Mouse (Mus musculus) MEL (cell line): Measurements from ENCODE around the gene Rnf111. TPM values are rescaled to one million over a fixed set of nuclear protein-coding genes. Genes with fewer than 3 reads are reported as not detected.

Source experiments
- DNase-seq: peaks from one replicate; pipeline ENCODE4 v3.0.0; 2011; ENCODE audit warnings: low read depth, low spot score
- H3K27ac ChIP-seq: 2 replicates; pipeline ENCODE4 v1.5.1; 2012; ENCODE audit warnings: low read depth, mild to moderate bottlenecking, control low read depth, low read length, moderate library complexity; ENCODE audit not compliant: control insufficient read depth
- H3K27me3 ChIP-seq, 2 experiments: fragments of 150-350 bp in 1 of 2; sonication (generic) in 1 of 2; 2 replicates each; pipeline ENCODE4 v1.6.1; 2012; ENCODE audit warnings: low read length in 2 of 2, mild to moderate bottlenecking in 2 of 2, improper control_type of control experiment in 1 of 2, moderate library complexity in 1 of 2; ENCODE audit not compliant: insufficient read depth in 2 of 2, control insufficient read depth in 1 of 2
- H3K36me3 ChIP-seq, 2 experiments: 2 replicates each; pipeline ENCODE4 v1.6.1; 2012 to 2014; ENCODE audit warnings: low read length in 2 of 2, improper control_type of control experiment in 1 of 2, inconsistent platforms in 1 of 2, mild to moderate bottlenecking in 1 of 2; ENCODE audit not compliant: insufficient read depth in 2 of 2, control insufficient read depth in 1 of 2
- H3K4me1 ChIP-seq, 2 experiments: fragments of 150-350 bp in 1 of 2; sonication (generic) in 1 of 2; 2 replicates each; pipeline ENCODE4 v1.6.1; 2012; ENCODE audit warnings: low read length in 2 of 2, improper control_type of control experiment in 1 of 2, mild to moderate bottlenecking in 1 of 2; ENCODE audit not compliant: insufficient read depth in 2 of 2, control insufficient read depth in 1 of 2
- H3K4me3 ChIP-seq, 2 experiments: fragments of 150-350 bp in 1 of 2; sonication (generic) in 1 of 2; 2 replicates each; pipeline ENCODE4 v1.5.1; 2012; ENCODE audit warnings: low read depth in 2 of 2, low read length in 2 of 2, mild to moderate bottlenecking in 2 of 2, moderate library complexity in 2 of 2, control low read depth in 1 of 2, improper control_type of control experiment in 1 of 2; ENCODE audit not compliant: control insufficient read depth in 1 of 2, insufficient read depth in 1 of 2
- H3K79me2 ChIP-seq: 2 replicates; pipeline ENCODE4 v1.6.1; 2012; ENCODE audit warnings: mild to moderate bottlenecking, low read length, moderate library complexity; ENCODE audit not compliant: control insufficient read depth, poor library complexity, insufficient read depth
- H3K9ac ChIP-seq: 2 replicates; pipeline ENCODE4 v1.6.1; 2012; ENCODE audit warnings: low read depth, mild to moderate bottlenecking, control low read depth, low read length, moderate library complexity; ENCODE audit not compliant: control insufficient read depth, poor library complexity, severe bottlenecking
- H3K9me3 ChIP-seq: fragments of 150-350 bp; sonication (generic); replicated peaks from 2 replicates; pipeline ENCODE4 v1.6.1; 2012; ENCODE audit warnings: mild to moderate bottlenecking, low read length, improper control_type of control experiment, moderate library complexity; ENCODE audit not compliant: insufficient read depth
- CHD1 ChIP-seq: IDR thresholded peaks from 2 replicates; pipeline ENCODE4 v1.6.1; 2012; ENCODE audit warnings: low read depth, mild to moderate bottlenecking, inconsistent platforms, low read length, improper control_type of control experiment
- ELF1 ChIP-seq: IDR thresholded peaks from 2 replicates; pipeline ENCODE4 v1.6.1; 2014; ENCODE audit warnings: low read depth, mild to moderate bottlenecking, inconsistent platforms, low read length, improper control_type of control experiment, moderate library complexity
- EP300 ChIP-seq, 2 experiments: IDR thresholded peaks; 2 replicates each; pipeline ENCODE4 v1.6.1; 2011; ENCODE audit warnings: improper control_type of control experiment in 2 of 2, low read length in 2 of 2, low read depth in 1 of 2, mild to moderate bottlenecking in 1 of 2
- GATA1 ChIP-seq: IDR thresholded peaks from 2 replicates; pipeline ENCODE4 v1.6.1; 2011; ENCODE audit warnings: low read depth, low read length, improper control_type of control experiment
- HCFC1 ChIP-seq: IDR thresholded peaks from 2 replicates; pipeline ENCODE4 v1.6.1; 2012; ENCODE audit warnings: low read depth, mild to moderate bottlenecking, inconsistent platforms, low read length, improper control_type of control experiment, moderate library complexity
- MAX ChIP-seq: IDR thresholded peaks from 2 replicates; pipeline ENCODE4 v1.6.1; 2011; ENCODE audit warnings: low read length, improper control_type of control experiment
- MXI1 ChIP-seq: IDR thresholded peaks from 2 replicates; pipeline ENCODE4 v1.6.1; 2011; ENCODE audit warnings: mild to moderate bottlenecking, low read depth, low read length, improper control_type of control experiment
- MYC ChIP-seq: IDR thresholded peaks from 2 replicates; pipeline ENCODE4 v1.6.1; 2011; ENCODE audit warnings: low read depth, mild to moderate bottlenecking, low read length, improper control_type of control experiment, moderate library complexity
- NELFE ChIP-seq: IDR thresholded peaks from 2 replicates; pipeline ENCODE4 v1.6.1; 2011; ENCODE audit warnings: low read depth, low read length, improper control_type of control experiment
- SIN3A ChIP-seq: IDR thresholded peaks from 2 replicates; pipeline ENCODE4 v1.6.1; 2012; ENCODE audit warnings: low read length, improper control_type of control experiment, inconsistent platforms
- TBP ChIP-seq: IDR thresholded peaks from 2 replicates; pipeline ENCODE4 v1.8.0; 2011; ENCODE audit warnings: low read depth, low read length, improper control_type of control experiment
- UBTF ChIP-seq: IDR thresholded peaks from 2 replicates; pipeline ENCODE4 v1.6.1; 2012; ENCODE audit warnings: low read depth, mild to moderate bottlenecking, inconsistent platforms, low read length, improper control_type of control experiment, moderate library complexity, borderline replicate concordance; ENCODE audit not compliant: insufficient read depth
- ZC3H11A ChIP-seq: IDR thresholded peaks from 2 replicates; pipeline ENCODE4 v1.6.1; 2012; ENCODE audit warnings: low read depth, mild to moderate bottlenecking, inconsistent platforms, low read length, improper control_type of control experiment
- ZKSCAN1 ChIP-seq: IDR thresholded peaks from 2 replicates; pipeline ENCODE4 v1.6.1; 2012; ENCODE audit warnings: low read depth, mild to moderate bottlenecking, inconsistent platforms, low read length, improper control_type of control experiment, moderate library complexity
- polyA plus RNA-seq, 2 experiments: library from polyadenylated mRNA; stranded (reverse) in 1 of 2; unstranded in 1 of 2; fragments of >175 nt in 1 of 2; fragments of >200 nt in 1 of 2; gene quantifications; 2 replicates each; pipeline versions ENCODE4 v1.2.1 to v1.2.4; 2012; ENCODE audit warnings: low replicate concordance in 2 of 2, low read depth in 1 of 2; ENCODE audit not compliant: insufficient read length in 2 of 2, insufficient read depth in 1 of 2, missing spikeins in 1 of 2
- total RNA-seq: library from RNA; depleted of rRNA; stranded (reverse); fragments of 300-350 nt; gene quantifications from 2 replicates; pipeline ENCODE4 v1.2.3, GENCODE M21; 2012

Gene Rnf111
- total and polyA plus RNA-seq, 3 experiments = 25.2 to 88.2 (median 46.0) TPM

DNA sequence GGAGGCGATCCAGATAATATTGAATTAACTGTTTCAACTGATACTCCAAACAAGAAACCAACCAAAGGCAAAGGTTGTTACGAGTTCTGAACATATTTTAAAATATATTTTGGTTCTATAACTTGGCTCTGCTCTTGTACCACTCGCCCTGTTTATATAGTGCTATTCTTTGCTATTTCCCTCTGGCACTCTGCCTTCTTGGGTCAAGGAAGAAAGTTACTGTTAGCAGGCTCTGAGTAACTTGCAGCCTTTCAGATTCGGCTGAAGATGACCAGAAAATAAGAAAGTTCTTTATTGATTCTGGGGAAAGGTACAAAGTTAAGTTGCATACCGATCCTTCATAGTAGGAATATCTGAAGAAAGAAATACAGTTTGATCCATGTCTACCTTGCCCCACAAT lies 40.5 kb upstream of the Rnf111 start:
- Histone ChIP-seq H3K9me3 (no peaks in the 10 kb centered on the region), H3K27me3 (no peaks in the 10 kb centered on the region)

DNA sequence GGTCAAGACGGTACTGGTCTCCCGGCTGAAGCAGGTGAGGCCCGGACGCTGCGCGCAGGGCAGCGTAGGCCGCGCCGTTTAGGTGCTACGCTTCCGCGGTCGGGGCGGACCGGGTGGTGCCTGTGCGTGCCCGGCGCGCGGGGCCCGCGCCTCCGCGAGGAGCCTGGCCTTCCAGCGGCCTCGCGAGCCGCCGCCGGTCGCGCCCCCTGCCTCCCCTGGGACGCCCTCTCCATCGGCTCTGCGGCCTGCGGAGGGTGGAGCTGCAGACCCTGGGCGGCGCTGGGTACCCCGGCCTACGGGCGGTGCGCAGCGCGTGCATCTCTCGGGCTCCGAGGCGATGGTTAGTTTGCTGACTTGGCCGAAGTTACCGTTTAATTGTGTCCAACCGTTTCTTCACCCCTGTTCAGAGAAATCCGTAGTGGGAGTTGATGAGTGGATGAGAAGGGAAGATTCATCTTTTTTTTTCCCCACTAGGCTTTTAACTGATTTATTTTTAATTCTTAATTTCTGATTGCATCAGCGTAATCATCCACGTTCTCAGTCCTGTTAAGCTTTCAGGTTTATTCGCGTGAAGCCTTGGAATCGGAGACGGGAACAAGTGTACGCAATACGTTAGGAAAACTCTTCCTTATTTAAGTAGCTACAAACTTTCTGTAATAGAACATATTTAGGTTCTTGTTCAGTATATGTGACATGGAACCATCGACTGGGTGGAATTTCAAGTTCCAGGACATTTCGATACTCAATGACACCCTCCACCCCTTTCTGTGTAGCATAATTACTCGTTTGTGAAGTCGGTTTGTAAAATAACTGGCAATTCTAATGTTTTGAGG lies 39.7 kb upstream of the Rnf111 start:
- Histone ChIP-seq H3K4me3 (peak overlapping the region; percentile 88 to 89), H3K27me3 (no peaks in the 10 kb centered on the region), H3K79me2 (peaks cover 42% of the 10 kb centered on the region), H3K4me1 (peaks cover 7 to 11% of the 10 kb centered on the region in 2 experiments), H3K9ac (peak overlapping the region; percentile 99), H3K9me3 (no peaks in the 10 kb centered on the region), H3K27ac (peak overlapping the region; percentile 92), H3K36me3 (peaks cover 19 to 31% of the 10 kb centered on the region in 2 experiments)
- peak; percentile 65 for DNase-seq
- no peak for TF ChIP-seq HCFC1
- TF ChIP-seq TBP = 0 out of 2 replicates have a peak, but pooled peaks have one; percentile 2
- TF ChIP-seq MYC = peak; percentile 65
- TF ChIP-seq MAX = no peak; the same call in 1 of the 2 replicates
- TF ChIP-seq EP300 (IDR thresholded peaks at IDR 0.05; ENCODE audit: low read depth in 1 of 2, low read length in 2 of 2) = 0 out of 4 replicates have a peak, but pooled peaks of 1 of the 2 experiments have one; percentile 13
- TF ChIP-seq SIN3A = peak; percentile 37
- TF ChIP-seq CHD1 = peak; percentile 38; the same call in 1 of the 2 replicates
- TF ChIP-seq UBTF = peak; percentile 51; the same call in 1 of the 2 replicates
- TF ChIP-seq NELFE = no peak
- TF ChIP-seq MXI1 = no peak
- TF ChIP-seq ELF1 = no peak
- TF ChIP-seq GATA1 = 0 out of 2 replicates have a peak, but pooled peaks have one; percentile 17
- TF ChIP-seq, all 39 proteins: peak for 7

More for the DNA sequence above, 40.5 kb upstream of the Rnf111 start:
- H3K9ac ChIP-seq = peak overlapping the region; percentile 99
- peaks cover 26 to 37% of the 10 kb centered on the region in 2 experiments for H3K36me3 ChIP-seq
- no peak for TF ChIP-seq ZKSCAN1
- no peak for TF ChIP-seq ZC3H11A
- no peak; a peak in 1 of 4 replicates for TF ChIP-seq EP300 (IDR thresholded peaks at IDR 0.05; ENCODE audit: low read depth in 1 of 2, low read length in 2 of 2)
- 0 out of 2 replicates have a peak, but pooled peaks have one; percentile 26 for TF ChIP-seq CHD1
- H3K27ac ChIP-seq = peak overlapping the region; percentile 47; the same call in 1 of the 2 replicates
- peaks cover 7 to 11% of the 10 kb centered on the region in 2 experiments for H3K4me1 ChIP-seq
- peak overlapping the region; percentile 59 to 88 for H3K4me3 ChIP-seq
- peak; percentile 43 for DNase-seq
- peaks cover 46% of the 10 kb centered on the region for H3K79me2 ChIP-seq
